ENCODE assay signal across 14 mouse cellular contexts in the genomic region with DNA sequence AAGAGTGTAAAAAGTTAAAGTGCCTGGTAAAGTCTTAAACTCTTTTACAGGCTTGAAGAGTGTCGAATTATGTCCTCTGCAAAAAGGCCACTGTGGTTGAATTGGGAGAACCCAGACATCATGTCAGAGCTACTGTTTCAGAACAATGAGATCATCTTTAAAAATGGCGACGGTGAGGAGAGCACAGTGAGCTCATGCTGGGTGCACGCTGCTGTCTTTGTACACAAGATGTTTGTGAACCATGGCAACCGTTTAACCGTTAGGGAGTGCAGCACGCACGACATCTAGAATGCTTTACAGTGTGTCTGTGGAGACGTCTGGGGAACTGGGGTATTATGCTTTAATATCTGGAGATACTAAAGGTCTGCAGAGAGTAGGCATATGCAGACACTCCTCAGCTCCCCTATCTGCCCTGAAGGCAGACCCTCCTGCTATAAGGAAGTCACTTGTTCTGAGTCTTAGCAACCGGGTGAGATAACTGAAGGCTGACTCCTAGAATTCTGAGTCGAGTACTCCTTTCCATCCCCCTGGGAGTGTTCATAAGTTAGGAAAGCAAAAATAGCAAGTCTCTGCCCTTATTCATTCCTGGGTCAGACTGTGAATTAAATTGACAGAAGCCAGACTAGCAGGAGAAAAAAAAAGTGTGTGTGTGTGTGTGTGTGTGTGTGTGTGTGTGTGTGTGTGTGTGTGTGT. TPM values are rescaled to one million over a fixed set of nuclear protein-coding genes. Genes with fewer than 3 reads are reported as not detected.
DNase-seq lines count a peak whose midpoint lies in the region; ATAC-seq lines count a peak whose summit lies in the region.
"Had no signal": no experiment of that assay in that cellular context is flagged by ENCODE, and none has a peak within 500 bp of the region (broad histone marks: within the 10 kb centered on the region; RNA-seq: fewer than 3 reads in every experiment).

No protein-coding gene starts in this region.

- H3K9me3 ChIP-seq in heart, embryonic 13.5 days: no peaks in the 10 kb centered on the region
- H3K9me3 ChIP-seq in neural tube, embryonic 14.5 days (ENCODE audit: control insufficient read depth, low read length): no peaks in the 10 kb centered on the region
- H3K9me3 ChIP-seq: midbrain, embryonic 12.5 days had no signal

- peak overlapping the region; percentile 81 for H3K27ac ChIP-seq in heart, embryonic 13.5 days (replicated peaks)
- no peak overlapping the region for H3K27ac ChIP-seq in neural tube, embryonic 14.5 days (ENCODE audit: low read depth, low read length)
- H3K27ac ChIP-seq: midbrain, embryonic 12.5 days had no signal

- H3K4me3 ChIP-seq in heart, embryonic 13.5 days: no peak overlapping the region
- H3K4me3 ChIP-seq in neural tube, embryonic 14.5 days (ENCODE audit: low read depth, low read length): no peak overlapping the region
- H3K4me3 ChIP-seq: midbrain, embryonic 12.5 days had no signal

- H3K4me1 ChIP-seq in heart, embryonic 13.5 days: peaks cover 11% of the 10 kb centered on the region
- H3K4me1 ChIP-seq in neural tube, embryonic 14.5 days (ENCODE audit: control insufficient read depth, insufficient read depth, low read length): no peaks in the 10 kb centered on the region
- H3K4me1 ChIP-seq: midbrain, embryonic 12.5 days had no signal

- peak overlapping the region; percentile 45; the same call in 1 of the 2 replicates for H3K9ac ChIP-seq in heart, embryonic 13.5 days
- H3K9ac ChIP-seq in neural tube, embryonic 14.5 days (replicated peaks; ENCODE audit: low read depth, low read length): no peak overlapping the region
- H3K9ac ChIP-seq: midbrain, embryonic 12.5 days had no signal

- intact Hi-C loops in heart, postnatal 25 days (cut with DNase I): loop anchor here (5.0 kb wide), 2 partner anchors 57 to 117 kb away; partner anchors contain the start of gene Pik3ca

- no peak overlapping the region for H3K4me2 ChIP-seq in heart, embryonic 13.5 days
- H3K4me2 ChIP-seq in neural tube, embryonic 14.5 days (ENCODE audit: low read depth, low read length): no peak overlapping the region
- H3K4me2 ChIP-seq: liver, embryonic 11.5 days; midbrain, embryonic 12.5 days had no signal

- peaks cover 87% of the 10 kb centered on the region for H3K36me3 ChIP-seq in heart, embryonic 13.5 days
- peaks cover 52% of the 10 kb centered on the region for H3K36me3 ChIP-seq in neural tube, embryonic 14.5 days (ENCODE audit: control insufficient read depth, insufficient read depth, low read length)

- 49% methylated on average over 11 of the region's 11 CpGs for WGBS in heart, embryonic 13.5 days
- WGBS in neural tube, embryonic 14.5 days: 61% methylated on average over 11 of the region's 11 CpGs

- ATAC-seq in heart, embryonic 13.5 days (ENCODE audit: extremely low read depth, insufficient number of reproducible peaks, low FRiP score, low TSS enrichment): peak; percentile 19; the same call in 1 of the 2 replicates
- ATAC-seq in neural tube, embryonic 14.5 days (ENCODE audit: low read depth): peak; percentile 51; the same call in 1 of the 2 replicates
- ATAC-seq: lung, postnatal 0 days had no signal

- no peaks in the 10 kb centered on the region for H3K27me3 ChIP-seq in heart, embryonic 13.5 days (replicated peaks)
- H3K27me3 ChIP-seq in neural tube, embryonic 14.5 days (ENCODE audit: control insufficient read depth, insufficient read depth, low read length): no peaks in the 10 kb centered on the region
- H3K27me3 ChIP-seq: midbrain, embryonic 12.5 days had no signal

- peak; percentile 86 for DNase-seq in heart, adult 11 months
- DNase-seq in heart, postnatal 25 days (ENCODE audit: low spot score): no peak
- DNase-seq in retina, postnatal 1 day: peak; percentile 38
- no peak for DNase-seq in retina, embryonic 14.5 days (ENCODE audit: low spot score)
- DNase-seq in ovary, postnatal 36 days (ENCODE audit: low spot score): no peak
- no peak for DNase-seq in kidney, adult 18-20 months
- DNase-seq: adrenal gland, adult 2 months; cerebellum, postnatal 10 days; kidney, adult 8-10 months had no signal

RNA-seq across cellular contexts. Expression of gene Kcnmb3, which starts 37.6 kb away (rescaled TPM):
- total RNA-seq in heart, postnatal 25 days (2021): under 1 TPM in 1 of 2 experiments, not detected in 1; 0.29 TPM
- 0.08 and 0.11 TPM in 2 replicates for polyA plus RNA-seq in heart, embryonic 13.5 days (2015; fragmentation: Nextera tagmentation; extraction: Ambion mirVana)
- polyA plus RNA-seq in neural tube, embryonic 14.5 days (2014; fragmentation: Nextera tagmentation; extraction: Ambion mirVana): 0.16 TPM in 1 of 2 replicates, not detected in the other
- polyA plus RNA-seq: adrenal gland, adult 2 months had no signal

RNA-seq across cellular contexts. Expression of gene Zfp639, which starts 55.6 kb away (rescaled TPM):
- 10 to 100 TPM; 21.0 to 21.7 TPM for total RNA-seq in heart, postnatal 25 days (2021)
- polyA plus RNA-seq in heart, embryonic 13.5 days (2015; fragmentation: Nextera tagmentation; extraction: Ambion mirVana): 23.7 and 28.5 TPM in 2 replicates
- polyA plus RNA-seq in neural tube, embryonic 14.5 days (2014; fragmentation: Nextera tagmentation; extraction: Ambion mirVana): 44.9 and 47.2 TPM in 2 replicates

RNA-seq across cellular contexts. Expression of gene Pik3ca, which starts 57.0 kb away (rescaled TPM):
- 10 to 100 TPM; 45.8 to 54.2 TPM for total RNA-seq in heart, postnatal 25 days (2021)
- 5.2 and 7.4 TPM in 2 replicates for polyA plus RNA-seq in heart, embryonic 13.5 days (2015; fragmentation: Nextera tagmentation; extraction: Ambion mirVana)
- polyA plus RNA-seq in neural tube, embryonic 14.5 days (2014; fragmentation: Nextera tagmentation; extraction: Ambion mirVana): 26.0 and 26.7 TPM in 2 replicates

Comparison
In these comparisons a context has a peak if more than half of its experiments do, and no peak if none do; other contexts are left out.
1. DNase-seq: peak in heart, adult 11 months (single experiment) and retina, postnatal 1 day (single experiment); none in heart, postnatal 25 days (single experiment), retina, embryonic 14.5 days (single experiment), ovary, postnatal 36 days (single experiment) and kidney, adult 18-20 months (single experiment).